27 mouse cellular contexts compared by ENCODE assay signal in the genomic region with DNA sequence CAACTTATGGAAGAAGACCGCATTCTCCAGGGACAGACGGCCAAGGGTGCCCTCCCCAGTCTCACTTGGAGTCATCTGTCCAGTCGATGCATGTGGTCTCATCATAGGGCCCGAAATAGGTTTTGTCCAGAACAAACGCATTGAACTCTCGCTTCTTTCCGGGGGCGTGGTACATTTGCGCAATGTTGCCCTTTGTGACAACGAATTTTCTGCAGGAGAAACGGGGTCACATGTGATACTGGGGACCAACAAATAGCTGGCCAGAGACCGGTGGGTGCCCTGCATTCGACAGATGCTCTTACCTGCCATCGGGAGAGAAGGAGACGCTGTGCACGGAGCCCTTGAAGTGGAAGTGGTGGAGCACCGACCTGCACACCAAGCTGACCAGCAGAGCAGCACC.
"Had no signal": no experiment of that assay in that cellular context is flagged by ENCODE, and none has a peak within 500 bp of the region (broad histone marks: within the 10 kb centered on the region; RNA-seq: fewer than 3 reads in every experiment).

No protein-coding gene starts in this region.

- H3K27me3 ChIP-seq: embryonic facial prominence, embryonic 12.5 days; embryonic facial prominence, embryonic 13.5 days; embryonic facial prominence, embryonic 15.5 days; forebrain, embryonic 12.5 days; forebrain, embryonic 13.5 days; forebrain, embryonic 15.5 days had no signal

- ATAC-seq: forebrain, embryonic 13.5 days; forebrain, embryonic 14.5 days; forebrain, embryonic 15.5 days; forebrain, embryonic 16.5 days; forebrain, postnatal 0 days had no signal

- H3K9me3 ChIP-seq: embryonic facial prominence, embryonic 10.5 days; embryonic facial prominence, embryonic 12.5 days; embryonic facial prominence, embryonic 13.5 days; embryonic facial prominence, embryonic 15.5 days; forebrain, embryonic 10.5 days; forebrain, embryonic 12.5 days; forebrain, embryonic 13.5 days; forebrain, embryonic 15.5 days had no signal

- H3K4me3 ChIP-seq: embryonic facial prominence, embryonic 10.5 days; embryonic facial prominence, embryonic 12.5 days; embryonic facial prominence, embryonic 13.5 days; embryonic facial prominence, embryonic 15.5 days; erythroblast, embryonic 14.5 days; forebrain, embryonic 10.5 days; forebrain, embryonic 12.5 days; forebrain, embryonic 13.5 days; forebrain, embryonic 15.5 days; gastrocnemius, adult 2 months; heart, adult 2 months had no signal

- DNase-seq: cerebellum, adult 2 months; cerebellum, adult 8-10 months; cerebellum, adult 9-10 months; cerebellum, postnatal 10 days; cerebellum, postnatal 14 days; cerebellum, postnatal 25 days; cerebellum, postnatal 36 days; embryo, embryonic 11 days; forebrain, postnatal 0 days; gastrocnemius, adult 2 months; gastrocnemius, postnatal 10 days; gastrocnemius, postnatal 14 days; gastrocnemius, postnatal 25 days; gastrocnemius, postnatal 36 days; heart, adult 18-20 months; heart, adult 2 months had no signal

- H3K9ac ChIP-seq: embryonic facial prominence, embryonic 12.5 days; embryonic facial prominence, embryonic 13.5 days; embryonic facial prominence, embryonic 15.5 days; forebrain, embryonic 12.5 days; forebrain, embryonic 13.5 days; forebrain, embryonic 15.5 days; forebrain, postnatal 0 days had no signal

- H3K4me2 ChIP-seq: embryonic facial prominence, embryonic 12.5 days; embryonic facial prominence, embryonic 13.5 days; embryonic facial prominence, embryonic 15.5 days; forebrain, embryonic 12.5 days; forebrain, embryonic 13.5 days; forebrain, embryonic 15.5 days had no signal

- H3K27ac ChIP-seq: embryonic facial prominence, embryonic 10.5 days; embryonic facial prominence, embryonic 12.5 days; embryonic facial prominence, embryonic 13.5 days; embryonic facial prominence, embryonic 15.5 days; forebrain, embryonic 10.5 days; forebrain, embryonic 12.5 days; forebrain, embryonic 13.5 days; forebrain, embryonic 15.5 days; gastrocnemius, adult 2 months; heart, adult 2 months had no signal
